Mouse (Mus musculus) liver, adult 2 months (tissue): Measurements from ENCODE around the gene Uqcc3. TPM values are rescaled to one million over a fixed set of nuclear protein-coding genes. Genes with fewer than 3 reads are reported as not detected.

Experiments used
- DNase-seq: peaks from one replicate; pipeline ENCODE4 v3.0.0-alpha.2; 2011; ENCODE audit warnings: low read depth, low spot score; ENCODE audit errors: extremely low read depth
- H3K27ac ChIP-seq: fragments of 200-500 bp; replicated peaks from 2 replicates; pipeline ENCODE4 v1.5.1; 2012; ENCODE audit warnings: low read depth, mild to moderate bottlenecking, control low read depth, inconsistent platforms, low read length; ENCODE audit not compliant: insufficient read depth
- H3K27me3 ChIP-seq: fragments of 200-500 bp; 2 replicates; pipeline ENCODE4 v1.6.1; 2012; ENCODE audit warnings: mild to moderate bottlenecking, moderate library complexity, low read length, inconsistent platforms; ENCODE audit not compliant: control insufficient read depth, insufficient read depth
- H3K36me3 ChIP-seq: fragments of 200-500 bp; 2 replicates; pipeline ENCODE4 v1.6.1; 2012; ENCODE audit warnings: low read length, inconsistent platforms; ENCODE audit not compliant: control insufficient read depth, insufficient read depth
- H3K4me1 ChIP-seq: fragments of 200-500 bp; 2 replicates; pipeline ENCODE4 v1.6.1; 2011; ENCODE audit warnings: low read length; ENCODE audit not compliant: control insufficient read depth, insufficient read depth
- H3K4me3 ChIP-seq: fragments of 200-500 bp; 2 replicates; pipeline ENCODE4 v1.5.1; 2011; ENCODE audit warnings: low read depth, mild to moderate bottlenecking, control low read depth, low read length, moderate library complexity; ENCODE audit not compliant: insufficient read depth
- H3K79me2 ChIP-seq: fragments of 200-500 bp; 2 replicates; pipeline ENCODE4 v1.6.1; 2012; ENCODE audit warnings: inconsistent platforms, mild to moderate bottlenecking, low read length, moderate library complexity; ENCODE audit not compliant: control insufficient read depth, insufficient read depth
- H3K9ac ChIP-seq: fragments of 200-500 bp; 2 replicates; pipeline ENCODE4 v1.6.1; 2012; ENCODE audit warnings: low read depth, mild to moderate bottlenecking, control low read depth, inconsistent platforms, low read length
- CTCF ChIP-seq: fragments of 200-500 bp; IDR thresholded peaks from 2 replicates; pipeline ENCODE4 v1.5.1; 2011; ENCODE audit warnings: low read depth, low read length, control low read depth
- POLR2A ChIP-seq: fragments of 200-500 bp; IDR thresholded peaks from 2 replicates; pipeline ENCODE4 v1.6.1; 2011; ENCODE audit warnings: low read length, control low read depth; ENCODE audit not compliant: insufficient read depth; ENCODE audit errors: extremely low read depth
- WGBS: fragments of 180-500 bp; shearing (Covaris S2); methylation state at CpG from one replicate; pipeline ENCODE4 v1.1.7; 2018; 5-methylcytosine and 5-hydroxymethylcytosine counted together
- polyA plus RNA-seq: library from polyadenylated mRNA; depleted of rRNA; stranded (reverse); fragments of >200 nt; gene quantifications from 2 replicates; pipeline ENCODE4 v1.2.3, GENCODE M21; 2012
- total RNA-seq: library from RNA; depleted of rRNA; stranded (reverse); fragments of >200 nt; gene quantifications from 2 replicates; pipeline ENCODE4 v1.2.3, GENCODE M21; 2014

Uqcc3 gene
- total and polyA plus RNA-seq, 2 experiments: 27.7 to 32.6 TPM

DNA sequence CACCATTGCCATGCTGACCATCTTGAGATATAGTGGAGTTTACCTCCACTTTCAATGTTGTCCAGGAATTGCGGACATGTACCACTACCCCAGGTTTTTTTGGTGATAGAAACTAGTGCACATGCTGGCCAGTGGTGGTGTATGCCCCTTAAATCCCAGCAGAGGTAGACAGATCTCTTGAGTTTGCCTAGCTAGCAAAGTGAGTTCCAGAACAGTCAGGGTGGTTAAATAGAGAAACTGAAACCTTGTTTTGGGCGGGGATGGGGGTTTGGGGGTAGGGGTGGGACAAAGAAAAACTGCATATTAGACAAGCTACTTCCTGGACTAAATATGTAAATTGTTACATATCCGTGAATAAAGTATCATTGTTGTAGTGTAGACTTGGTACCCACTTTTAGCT is 38.3 kb upstream of the Uqcc3 start:
- 91% methylated on average over 3 of the region's 3 CpGs for WGBS
- no peaks in the 10 kb centered on the region for H3K27me3 ChIP-seq
- H3K4me1 ChIP-seq: peaks cover 4% of the 10 kb centered on the region; the same call in 1 of the 2 replicates
- peaks cover 28% of the 10 kb centered on the region for H3K36me3 ChIP-seq
- peaks cover 4% of the 10 kb centered on the region; the same call in 1 of the 2 replicates for H3K79me2 ChIP-seq
- DNase-seq: no peak
- H3K4me3 ChIP-seq: no peak overlapping the region
- TF ChIP-seq POLR2A: no peak
- TF ChIP-seq CTCF: no peak
- H3K27ac ChIP-seq: no peak overlapping the region
- H3K9ac ChIP-seq: no peak overlapping the region

DNA sequence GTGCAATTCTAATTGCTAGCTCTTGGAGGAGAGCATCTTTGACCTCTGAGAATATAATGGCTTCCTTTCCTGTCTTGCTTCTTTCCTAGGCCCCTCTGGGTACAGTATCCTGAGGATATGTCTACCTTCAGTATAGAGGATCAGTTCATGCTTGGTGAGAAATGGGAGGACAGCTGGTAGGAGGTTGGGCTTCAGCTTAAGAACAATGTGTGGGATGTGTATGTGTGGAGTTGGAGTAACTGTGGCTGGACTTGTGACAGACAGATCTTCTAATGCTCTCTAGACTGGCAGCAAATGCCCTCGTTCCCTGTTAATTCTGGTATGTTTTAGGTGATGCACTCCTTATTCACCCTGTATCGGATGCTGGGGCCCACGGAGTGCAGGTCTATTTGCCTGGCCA is 33.5 kb upstream of the Uqcc3 start:
- H3K79me2 ChIP-seq: no peaks in the 10 kb centered on the region
- peaks cover 74% of the 10 kb centered on the region for H3K36me3 ChIP-seq
- DNase-seq: no peak
- no peak overlapping the region for H3K4me3 ChIP-seq
- TF ChIP-seq POLR2A (no peak), CTCF (no peak)
- H3K9ac ChIP-seq: no peak overlapping the region
- WGBS: 95% methylated on average over 3 of the region's 3 CpGs
- H3K4me1 ChIP-seq: no peaks in the 10 kb centered on the region
- no peak overlapping the region for H3K27ac ChIP-seq
- H3K27me3 ChIP-seq: no peaks in the 10 kb centered on the region

DNA sequence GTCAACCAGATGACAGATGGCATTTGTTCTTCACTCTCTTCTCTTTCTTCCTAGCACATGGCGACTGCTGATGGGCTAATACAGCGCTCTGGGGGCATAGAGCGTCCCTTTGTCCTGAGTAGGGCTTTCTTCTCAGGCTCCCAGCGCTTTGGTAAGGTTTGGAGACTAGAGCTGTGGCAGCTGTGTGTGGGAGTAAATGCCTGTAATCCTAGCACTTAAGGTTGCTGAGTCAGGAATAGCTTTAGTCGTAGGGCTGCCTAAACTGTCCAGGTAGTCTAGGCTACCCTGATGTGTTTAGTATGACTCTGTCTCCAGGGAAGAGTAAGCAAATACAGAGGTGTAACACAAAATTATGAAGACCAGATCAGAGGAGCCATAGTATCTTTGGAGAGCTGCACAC is 31.1 kb upstream of the Uqcc3 start:
- 95% methylated on average over 5 of the region's 5 CpGs for WGBS
- Histone ChIP-seq H3K27ac (no peak overlapping the region), H3K36me3 (peaks cover 92% of the 10 kb centered on the region), H3K79me2 (no peaks in the 10 kb centered on the region), H3K27me3 (no peaks in the 10 kb centered on the region), H3K9ac (no peak overlapping the region), H3K4me3 (no peak overlapping the region), H3K4me1 (no peaks in the 10 kb centered on the region)
- TF ChIP-seq POLR2A: no peak
- no peak for TF ChIP-seq CTCF
- DNase-seq: no peak

DNA sequence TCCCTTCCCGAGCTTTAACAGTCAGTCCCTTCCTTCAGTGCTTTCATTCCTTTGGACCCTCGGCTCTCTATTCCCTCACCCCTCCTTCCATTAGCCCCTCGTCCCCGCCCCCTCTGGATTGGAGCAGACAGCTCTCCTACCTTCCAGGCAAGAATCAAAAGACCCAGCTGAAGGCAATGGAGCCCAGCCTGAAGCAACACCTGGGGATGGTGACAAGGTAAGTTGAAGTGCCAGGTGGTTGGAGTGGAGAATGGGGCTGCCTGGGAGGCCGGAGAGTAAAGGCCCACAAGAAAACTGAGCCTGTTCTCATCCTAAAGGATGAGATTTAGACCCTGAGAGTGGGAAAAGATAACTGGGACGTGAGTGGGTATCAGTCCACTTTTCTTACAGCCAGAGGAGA is 27.8 kb upstream of the Uqcc3 start:
- TF ChIP-seq CTCF (no peak), POLR2A (no peak)
- DNase-seq: no peak
- H3K27ac ChIP-seq: no peak overlapping the region
- no peak overlapping the region for H3K9ac ChIP-seq
- H3K36me3 ChIP-seq: peaks cover 90% of the 10 kb centered on the region
- no peaks in the 10 kb centered on the region for H3K27me3 ChIP-seq
- WGBS: 92% methylated on average over 6 of the region's 6 CpGs
- no peak overlapping the region for H3K4me3 ChIP-seq
- H3K4me1 ChIP-seq: no peaks in the 10 kb centered on the region
- H3K79me2 ChIP-seq: no peaks in the 10 kb centered on the region

DNA sequence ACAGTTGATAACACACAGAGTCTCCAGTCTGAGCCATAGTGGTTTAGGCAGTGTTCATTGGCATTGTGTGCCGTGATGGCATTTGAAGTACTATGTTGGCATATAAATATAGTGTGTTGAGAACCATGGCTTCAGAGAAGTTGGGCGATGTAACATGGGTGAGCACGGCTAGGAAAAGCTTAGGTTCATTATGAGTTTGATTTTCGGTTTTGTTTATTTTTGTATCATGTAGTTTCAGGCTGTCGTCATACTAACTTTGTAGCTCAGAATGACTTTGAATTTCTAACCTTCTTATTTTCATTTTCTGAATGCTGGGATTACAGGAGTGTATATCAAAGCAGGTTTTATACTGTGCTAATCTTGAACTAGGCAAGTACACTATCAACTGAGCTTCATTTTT is 22.7 kb upstream of the Uqcc3 start:
- Histone ChIP-seq H3K4me3 (no peak overlapping the region), H3K27ac (no peak overlapping the region), H3K4me1 (peaks cover 6% of the 10 kb centered on the region), H3K9ac (no peak overlapping the region), H3K79me2 (peaks cover 3% of the 10 kb centered on the region; the same call in 1 of the 2 replicates), H3K27me3 (no peaks in the 10 kb centered on the region), H3K36me3 (peaks cover 57% of the 10 kb centered on the region)
- 94% methylated on average over 5 of the region's 5 CpGs for WGBS
- TF ChIP-seq CTCF: no peak
- no peak for DNase-seq

DNA sequence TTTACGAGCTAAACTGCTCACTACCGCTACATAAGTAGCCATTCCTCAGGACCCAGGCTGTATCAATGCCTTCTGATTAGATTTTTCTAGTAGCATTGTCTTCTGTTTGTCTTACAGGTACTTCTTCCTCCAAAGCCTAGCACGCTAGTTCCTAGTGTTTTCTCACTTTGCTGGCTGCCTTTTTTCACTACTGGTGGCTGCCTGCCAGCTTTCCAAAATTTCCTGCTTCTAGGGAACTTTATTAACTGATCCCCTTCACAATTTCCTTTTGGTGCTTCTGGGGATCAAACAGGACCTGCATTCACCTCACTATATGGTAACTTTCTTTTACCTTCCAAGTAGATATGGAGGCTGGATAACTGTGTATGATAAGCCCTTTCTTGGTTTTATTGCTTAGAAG is 18.4 kb upstream of the Uqcc3 start:
- DNase-seq: peak; percentile 24
- Histone ChIP-seq H3K4me3 (peak overlapping the region; percentile 71; the same call in 1 of the 2 replicates), H3K27ac (no peak overlapping the region), H3K79me2 (peaks cover 14% of the 10 kb centered on the region; the same call in 1 of the 2 replicates), H3K9ac (peak overlapping the region; percentile 34; the same call in 1 of the 2 replicates), H3K4me1 (peaks cover 12% of the 10 kb centered on the region), H3K36me3 (peaks cover 20% of the 10 kb centered on the region), H3K27me3 (no peaks in the 10 kb centered on the region)
- WGBS: 16% methylated on average over 3 of the region's 3 CpGs
- TF ChIP-seq CTCF: no peak
- no peak for TF ChIP-seq POLR2A

DNA sequence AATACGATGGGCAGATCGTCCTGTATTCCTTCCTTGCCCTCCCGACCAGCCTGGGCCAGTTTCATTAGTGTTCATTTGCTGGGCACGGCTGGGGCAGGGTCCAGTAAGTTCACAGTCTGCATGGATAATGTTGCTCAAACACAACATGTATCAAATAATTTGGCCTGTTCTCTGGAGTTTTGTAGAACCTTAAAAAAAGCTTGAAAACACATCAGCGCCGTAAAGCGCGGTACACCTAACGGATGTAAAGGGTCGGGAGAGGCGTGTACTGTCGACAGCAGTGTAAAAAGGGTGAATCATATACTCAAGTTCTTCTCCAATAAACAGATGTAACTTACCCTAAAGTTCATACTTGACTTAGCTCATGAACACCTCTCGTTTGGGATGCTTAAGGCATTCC is 17.9 kb upstream of the Uqcc3 start:
- no peaks in the 10 kb centered on the region for H3K27me3 ChIP-seq
- 2% methylated on average over 13 of the region's 13 CpGs for WGBS
- peak overlapping the region; percentile 71 for H3K4me3 ChIP-seq
- H3K4me1 ChIP-seq: peaks cover 12% of the 10 kb centered on the region
- DNase-seq: peak; percentile 53
- peaks cover 14% of the 10 kb centered on the region; the same call in 1 of the 2 replicates for H3K79me2 ChIP-seq
- peak overlapping the region; percentile 86 for H3K27ac ChIP-seq
- peaks cover 16% of the 10 kb centered on the region for H3K36me3 ChIP-seq
- peak overlapping the region; percentile 81 for H3K9ac ChIP-seq
- no peak for TF ChIP-seq CTCF
- 0 out of 2 replicates have a peak, but pooled peaks have one; percentile 9 for TF ChIP-seq POLR2A
